Mouse (Mus musculus) midbrain, postnatal 0 days (tissue): Measurements from ENCODE around the gene Tmem135. TPM values are rescaled to one million over a fixed set of nuclear protein-coding genes. Genes with fewer than 3 reads are reported as not detected.

Source experiments
- ATAC-seq: fragments of 200-750 bp; cut with Nextera tagmentation; 2 replicates; pipeline ENCODE4 v1.8.0; 2017; ENCODE audit warnings: moderate number of reproducible peaks, mild to moderate bottlenecking, moderate TSS enrichment, moderate library complexity; ENCODE audit not compliant: low FRiP score
- DNase-seq: peaks from one replicate; pipeline ENCODE4 v3.0.0-alpha.2; 2015; ENCODE audit warnings: low spot score
- H3K27ac ChIP-seq: fragments of 300-500 bp; sonication (generic); 2 replicates; pipeline ENCODE4 v1.5.1; 2014; ENCODE audit warnings: low read depth, mild to moderate bottlenecking, low read length, mixed read lengths
- H3K27me3 ChIP-seq: fragments of 300-500 bp; sonication (generic); 2 replicates; pipeline ENCODE4 v1.6.1; 2014; ENCODE audit warnings: low read length, control low read depth, mixed read lengths; ENCODE audit not compliant: insufficient read depth
- H3K36me3 ChIP-seq: fragments of 300-500 bp; sonication (generic); 2 replicates; pipeline ENCODE4 v1.6.1; 2014; ENCODE audit warnings: low read length, control low read depth, mixed read lengths; ENCODE audit not compliant: insufficient read depth
- H3K4me1 ChIP-seq: fragments of 300-500 bp; sonication (generic); 2 replicates; pipeline ENCODE4 v1.6.1; 2014; ENCODE audit warnings: mild to moderate bottlenecking, control low read depth, antibody characterized with exemption, low read length, mixed read lengths; ENCODE audit not compliant: insufficient read depth
- H3K4me2 ChIP-seq: fragments of 300-500 bp; sonication (generic); 2 replicates; pipeline ENCODE4 v1.6.1; 2014; ENCODE audit warnings: low read depth, mild to moderate bottlenecking, low read length, mixed read lengths; ENCODE audit not compliant: poor library complexity, severe bottlenecking
- H3K4me3 ChIP-seq: fragments of 300-500 bp; sonication (generic); 2 replicates; pipeline ENCODE4 v1.5.1; 2014; ENCODE audit warnings: low read depth, mild to moderate bottlenecking, low read length, moderate library complexity
- H3K9ac ChIP-seq: fragments of 300-500 bp; sonication (generic); replicated peaks from 2 replicates; pipeline ENCODE4 v1.6.1; 2014; ENCODE audit warnings: mild to moderate bottlenecking, low read length, moderate library complexity, mixed read lengths; ENCODE audit not compliant: poor library complexity, severe bottlenecking
- H3K9me3 ChIP-seq: fragments of 300-500 bp; sonication (generic); 2 replicates; pipeline ENCODE4 v1.6.1; 2016; ENCODE audit warnings: low read length, control low read depth
- CTCF ChIP-seq: IDR thresholded peaks from 2 replicates; pipeline ENCODE4 v1.5.1; 2016; ENCODE audit warnings: antibody characterized with exemption, mild to moderate bottlenecking
- WGBS: fragments of 180-500 bp; shearing (Covaris S2); extraction: QIAGEN DNeasy Blood & Tissue Kit; methylation state at CpG from one replicate; pipeline ENCODE4 v1.1.7; 2014; 5-methylcytosine and 5-hydroxymethylcytosine counted together
- polyA plus RNA-seq: library from polyadenylated mRNA; unstranded; fragments of >200 nt; fragmentation: Nextera tagmentation; extraction: Ambion mirVana; gene quantifications from 2 replicates; pipeline ENCODE4 v1.2.1, GENCODE M21; 2015
- total RNA-seq: library from RNA; depleted of rRNA; stranded (reverse); fragments of >200 nt; gene quantifications from 2 replicates; pipeline ENCODE4 v1.2.3, GENCODE M21; 2014

The Tmem135 gene
- total and polyA plus RNA-seq, 2 experiments from 2014 or later: 33.5 to 35.7 TPM

- Histone ChIP-seq H3K4me1 (no peaks in the 10 kb centered on the region), H3K4me2 (no peak overlapping the region), H3K4me3 (no peak overlapping the region), H3K9ac (no peak overlapping the region), H3K27me3 (no peaks in the 10 kb centered on the region), H3K9me3 (no peaks in the 10 kb centered on the region), H3K36me3 (no peaks in the 10 kb centered on the region), H3K27ac (no peak overlapping the region)
- TF ChIP-seq CTCF: no peak
- 61% methylated on average over 5 of the region's 5 CpGs for WGBS
- no peak for DNase-seq
- no peak for ATAC-seq
These were observed 23.1 kb upstream of the Tmem135 start for GRCm38 (mm10) chr7:89427101-89427500.

GRCm38 (mm10) chr7:89425803-89426725, 22.0 kb upstream of the Tmem135 start:
- TF ChIP-seq CTCF: no peak
- Histone ChIP-seq H3K27me3 (no peaks in the 10 kb centered on the region), H3K4me2 (no peak overlapping the region), H3K27ac (no peak overlapping the region), H3K9ac (no peak overlapping the region), H3K4me3 (no peak overlapping the region), H3K4me1 (no peaks in the 10 kb centered on the region), H3K9me3 (no peaks in the 10 kb centered on the region), H3K36me3 (no peaks in the 10 kb centered on the region)
- no peak for ATAC-seq
- WGBS: 73% methylated on average over 11 of the region's 11 CpGs
- DNase-seq: no peak

GRCm38 (mm10) chr7:89424659-89425058, 20.6 kb upstream of the Tmem135 start:
- Histone ChIP-seq H3K4me3 (no peak overlapping the region), H3K36me3 (no peaks in the 10 kb centered on the region), H3K27me3 (no peaks in the 10 kb centered on the region), H3K9ac (no peak overlapping the region), H3K4me1 (no peaks in the 10 kb centered on the region), H3K4me2 (no peak overlapping the region), H3K9me3 (no peaks in the 10 kb centered on the region), H3K27ac (no peak overlapping the region)
- 77% methylated on average over 5 of the region's 5 CpGs for WGBS
- no peak for TF ChIP-seq CTCF
- ATAC-seq (no peak), DNase-seq (no peak)

- 78% methylated on average over 8 of the region's 8 CpGs for WGBS
- Histone ChIP-seq H3K4me3 (no peak overlapping the region), H3K27me3 (no peaks in the 10 kb centered on the region), H3K9ac (no peak overlapping the region), H3K27ac (no peak overlapping the region), H3K4me2 (no peak overlapping the region), H3K36me3 (no peaks in the 10 kb centered on the region), H3K4me1 (no peaks in the 10 kb centered on the region), H3K9me3 (no peaks in the 10 kb centered on the region)
- DNase-seq: no peak
- no peak for ATAC-seq
- TF ChIP-seq CTCF: no peak
These were observed 19.8 kb upstream of the Tmem135 start for GRCm38 (mm10) chr7:89423688-89424255.

GRCm38 (mm10) chr7:89423194-89423593, 19.2 kb upstream of the Tmem135 start:
- H3K36me3 ChIP-seq: no peaks in the 10 kb centered on the region

GRCm38 (mm10) chr7:89422650-89423049, 18.6 kb upstream of the Tmem135 start:
- 60% methylated on average over 8 of the region's 8 CpGs for WGBS
- Histone ChIP-seq H3K9me3 (no peaks in the 10 kb centered on the region), H3K4me1 (no peaks in the 10 kb centered on the region), H3K4me2 (no peak overlapping the region), H3K9ac (no peak overlapping the region), H3K36me3 (no peaks in the 10 kb centered on the region), H3K27me3 (no peaks in the 10 kb centered on the region), H3K4me3 (no peak overlapping the region), H3K27ac (no peak overlapping the region)
- DNase-seq (no peak), ATAC-seq (no peak)
- TF ChIP-seq CTCF: no peak

More at GRCm38 (mm10) chr7:89423194-89423593, 19.2 kb upstream of the Tmem135 start:
- Histone ChIP-seq H3K4me3 (no peak overlapping the region), H3K27me3 (no peaks in the 10 kb centered on the region), H3K9ac (no peak overlapping the region), H3K4me1 (no peaks in the 10 kb centered on the region), H3K27ac (no peak overlapping the region), H3K9me3 (no peaks in the 10 kb centered on the region), H3K4me2 (no peak overlapping the region)
- ATAC-seq: no peak
- no peak for TF ChIP-seq CTCF
- no peak for DNase-seq
- 51% methylated on average over 5 of the region's 5 CpGs for WGBS
